Mouse (Mus musculus) right cerebral cortex, postnatal 36 days (tissue): Measurements from ENCODE around the gene Gm17387.

Source experiments
- DNase-seq, 2 experiments: peaks; one replicate each; pipeline ENCODE4 v3.0.0; 2022; ENCODE audit warnings: low spot score in 2 of 2, mixed read lengths in 1 of 2

Gene Gm17387

DNA sequence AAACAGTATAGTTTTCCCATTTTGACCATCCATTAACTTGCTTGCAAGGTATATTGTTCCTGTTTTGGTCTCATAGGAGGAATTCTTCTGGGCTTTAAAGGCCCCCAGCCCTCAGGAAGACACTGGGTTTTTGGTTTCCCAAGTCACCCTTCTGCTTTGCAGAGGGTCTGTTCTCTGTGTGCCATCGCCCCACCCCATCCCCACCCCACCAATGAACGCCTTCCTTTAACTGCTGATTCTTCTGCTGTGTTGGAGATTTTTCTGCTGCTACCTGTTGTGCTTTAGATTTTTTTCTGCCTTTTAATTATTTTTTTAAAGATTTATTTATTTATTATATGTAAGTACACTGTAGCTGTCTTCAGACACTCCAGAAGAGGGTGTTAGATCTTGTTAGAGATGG, at the start of gene Gm17387:
Gene Gm17387 (plus strand): TSS at position 301 of the 400 bp plus-strand sequence.
- DNase-seq = no peak

GRCm38 (mm10) chr7:140981704-140982103, 47.2 kb upstream of the Gm17387 start:
- DNase-seq = no peak

- no peak for DNase-seq
These were observed 46.0 kb upstream of the Gm17387 start for GRCm38 (mm10) chr7:140982971-140983370.

DNA sequence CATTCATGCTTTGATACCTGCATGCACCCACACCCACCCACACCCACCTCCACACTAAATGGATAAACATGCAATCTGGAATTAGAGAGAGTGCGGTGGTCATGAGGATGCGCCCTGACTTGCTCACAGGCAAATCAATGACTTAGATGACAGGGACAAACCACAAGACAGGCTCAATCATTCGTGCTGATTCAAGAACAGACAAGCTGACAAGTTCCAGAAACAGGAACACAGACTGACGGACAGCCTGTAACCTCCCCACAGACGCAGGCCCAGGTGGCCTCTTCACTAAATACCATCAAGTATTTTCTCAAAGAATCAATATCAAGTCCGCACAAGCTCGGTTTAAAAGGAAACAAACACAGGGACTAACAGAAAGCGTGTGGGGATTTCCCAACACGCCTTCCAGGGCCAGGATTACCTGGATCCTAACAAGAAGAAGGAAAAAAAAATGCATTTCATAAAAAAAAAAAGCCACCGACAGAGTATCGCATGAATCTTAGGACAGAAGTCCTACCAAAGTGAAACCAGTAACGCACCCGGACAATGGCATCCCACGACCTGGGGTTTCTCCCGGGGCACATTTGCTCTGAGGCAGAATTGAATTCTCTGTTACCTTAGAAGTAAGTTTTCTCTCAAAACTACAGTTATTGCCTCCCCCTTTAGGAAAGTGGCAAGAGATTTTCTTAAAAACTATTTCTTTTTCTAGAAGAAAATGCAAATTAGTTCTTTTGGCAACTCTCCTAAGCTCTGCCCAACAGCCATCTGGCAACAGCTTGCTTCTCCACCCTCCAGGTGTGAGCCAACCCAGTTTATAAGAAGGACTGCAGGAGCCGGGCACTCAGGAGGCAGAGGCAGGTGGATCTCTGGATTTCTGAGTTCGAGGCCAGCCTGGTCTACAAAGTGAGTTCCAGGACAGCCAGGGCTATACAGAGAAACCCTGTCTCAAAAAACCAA, 41.5 kb upstream of the Gm17387 start:
- peak; percentile 26 to 41 for DNase-seq

DNA sequence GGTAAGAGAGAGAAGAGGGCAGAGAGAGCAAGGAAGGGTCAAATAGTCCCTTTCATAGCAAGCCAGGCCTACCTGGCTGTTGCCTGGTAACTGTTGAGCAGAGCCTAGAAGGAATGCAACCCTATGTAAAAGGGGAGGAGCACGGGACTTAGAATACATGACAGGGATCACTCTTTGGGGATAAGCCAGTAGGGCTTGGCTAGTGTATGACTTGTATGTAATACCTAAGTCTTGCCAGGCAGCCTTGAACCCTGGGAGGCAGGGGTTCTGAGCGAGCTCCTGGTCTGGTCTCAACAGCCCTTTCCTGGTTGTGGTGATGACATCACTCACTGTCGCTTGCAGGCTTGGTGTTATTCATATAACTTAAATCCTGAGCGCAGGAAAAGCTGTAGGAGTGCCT, 39.9 kb upstream of the Gm17387 start:
- DNase-seq = no peak

GRCm38 (mm10) chr7:140990185-140990584, 38.7 kb upstream of the Gm17387 start:
- no peak for DNase-seq

- DNase-seq = no peak
These were observed 38.3 kb upstream of the Gm17387 start for GRCm38 (mm10) chr7:140990622-140991021.

- no peak for DNase-seq
These were observed 37.7 kb upstream of the Gm17387 start for GRCm38 (mm10) chr7:140991117-140991689.

- no peak for DNase-seq
These were observed 31.1 kb upstream of the Gm17387 start for GRCm38 (mm10) chr7:140997817-140998216.

GRCm38 (mm10) chr7:140998853-140999700, 29.9 kb upstream of the Gm17387 start:
- DNase-seq = no peak

- DNase-seq = no peak
These were observed 27.8 kb upstream of the Gm17387 start for GRCm38 (mm10) chr7:141000881-141001708.

DNA sequence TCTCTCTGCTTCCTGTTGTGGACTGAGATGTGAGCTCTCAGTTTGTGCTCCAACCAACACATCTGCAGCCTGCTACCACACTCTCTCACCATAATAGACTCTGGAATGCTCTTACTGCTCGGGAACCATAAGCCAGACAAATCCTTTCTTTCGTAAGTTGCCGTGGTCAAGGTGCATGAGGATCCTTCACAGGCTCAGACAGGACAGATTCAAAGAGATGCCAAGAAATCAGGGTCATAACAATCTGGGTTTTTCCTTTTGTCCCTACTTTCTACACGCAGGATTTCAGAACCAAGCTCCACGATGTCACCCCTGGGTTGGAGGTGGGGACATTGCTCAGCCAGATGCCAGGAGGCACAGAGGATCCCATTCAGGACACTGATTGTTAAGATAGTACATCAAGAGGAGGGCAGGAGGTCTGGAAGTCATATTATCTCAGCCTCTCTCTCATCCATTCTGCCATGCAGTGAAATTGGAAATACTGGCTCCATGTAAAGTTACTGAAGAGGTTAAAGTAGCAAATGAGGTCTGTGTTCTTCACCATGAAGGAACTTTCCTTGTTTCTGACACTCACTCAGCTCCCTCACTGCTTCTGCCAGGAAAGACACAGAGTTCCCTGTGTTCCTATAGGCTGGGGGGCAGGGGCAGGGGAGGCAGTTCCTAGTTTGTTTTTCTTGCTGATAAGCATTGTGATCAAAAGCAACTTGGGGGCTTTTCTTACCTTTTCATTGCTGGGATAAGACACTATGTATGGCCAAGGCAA, 25.5 kb upstream of the Gm17387 start:
- no peak for DNase-seq

GRCm38 (mm10) chr7:141006446-141006845, 22.5 kb upstream of the Gm17387 start:
- no peak for DNase-seq

- DNase-seq = peak in 1 of 2 experiments; percentile 7
These were observed 22.0 kb upstream of the Gm17387 start for GRCm38 (mm10) chr7:141006914-141007313.

- no peak for DNase-seq
These were observed 20.6 kb upstream of the Gm17387 start for GRCm38 (mm10) chr7:141008312-141008761.

DNA sequence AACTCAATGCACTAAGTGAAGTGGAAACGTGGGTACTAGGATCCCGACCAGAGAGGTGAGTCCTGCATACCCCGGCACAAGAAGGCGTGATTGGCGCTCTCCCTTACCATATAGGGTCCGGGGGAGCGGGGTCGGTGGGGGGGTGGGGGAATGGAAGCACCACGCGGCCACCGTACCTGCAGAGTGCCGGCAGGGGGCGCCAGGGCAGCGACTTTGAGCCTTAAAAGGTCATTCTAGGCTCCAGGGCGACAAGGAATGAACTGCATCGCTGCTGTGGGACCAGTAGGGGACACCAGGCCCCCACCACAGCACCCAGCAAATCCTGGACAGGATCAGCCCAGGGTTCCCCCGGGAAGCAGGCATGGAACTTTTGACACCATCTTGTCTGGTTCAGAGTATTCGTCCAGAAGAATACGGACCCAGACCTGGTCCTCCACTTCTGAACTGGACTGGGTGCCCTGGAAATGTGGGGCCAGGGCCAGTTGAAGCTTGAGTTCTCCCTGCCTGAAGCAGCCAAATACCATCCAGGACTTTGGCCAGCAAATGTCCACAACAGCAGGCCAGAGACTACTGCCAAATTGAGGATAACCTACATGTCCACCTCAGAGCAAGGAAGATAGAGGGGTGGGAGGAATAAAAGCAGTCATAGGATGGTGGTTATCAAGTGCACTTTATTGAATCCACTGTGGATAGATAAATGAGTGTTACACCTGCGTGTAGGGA, 19.8 kb upstream of the Gm17387 start:
- DNase-seq = peak; percentile 15 to 17

DNA sequence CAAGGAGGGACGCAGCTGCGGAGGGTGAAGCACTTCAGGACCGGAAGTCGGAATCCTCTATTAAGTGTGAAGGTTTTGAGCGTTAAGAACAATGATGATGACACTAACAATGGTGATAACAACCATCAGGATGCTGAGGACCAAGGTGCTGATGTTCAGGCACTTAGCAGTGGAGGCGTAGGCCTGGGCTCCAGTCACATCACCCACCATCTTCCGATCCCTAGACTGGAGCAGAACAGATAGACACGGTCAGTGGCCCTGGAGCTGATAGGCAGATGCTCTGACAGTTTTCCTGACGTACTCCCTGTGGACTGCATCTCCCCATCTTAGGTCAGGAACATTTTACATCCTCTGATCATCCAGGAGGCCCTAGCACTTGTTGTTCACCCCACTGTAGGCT, 19.3 kb upstream of the Gm17387 start:
- DNase-seq = no peak

DNA sequence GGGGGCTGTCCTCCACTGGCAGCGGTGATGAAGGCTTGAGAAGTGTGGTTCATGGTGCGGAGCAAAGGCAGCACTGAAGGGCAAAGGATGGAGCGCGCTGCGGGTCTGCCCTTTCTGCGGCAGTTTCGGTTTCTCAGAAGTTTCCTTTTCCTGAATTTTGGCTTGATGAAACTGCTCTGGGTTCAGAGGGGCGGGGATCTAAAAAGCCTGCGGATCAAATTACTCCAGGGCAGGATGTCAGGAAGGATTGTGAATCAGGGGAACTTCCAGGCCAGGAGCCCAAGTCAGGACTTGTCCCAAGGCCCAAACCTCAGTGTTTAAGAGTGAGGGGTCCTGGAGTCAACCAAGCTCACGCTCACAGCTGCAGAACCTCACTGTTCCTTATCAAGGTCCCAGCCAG, 18.3 kb upstream of the Gm17387 start, which contains the start of gene Ifitm3:
Gene Ifitm3 (minus strand): TSS at position 178 of the 400 bp plus-strand sequence.
- DNase-seq = no peak

- DNase-seq = no peak
These were observed 17.6 kb upstream of the Gm17387 start for GRCm38 (mm10) chr7:141011238-141011770.
